In genomic region chr8:124395392-124395791, GRCm38 (mm10) we compare ENCODE assay signal across 21 mouse cellular contexts. TPM values are rescaled to one million over a fixed set of nuclear protein-coding genes. Genes with fewer than 3 reads are reported as not detected.
DNase-seq lines count a peak whose midpoint lies in the region; ATAC-seq and TF ChIP-seq lines count a peak whose summit lies in the region.
"Had no signal": no experiment of that assay in that cellular context is flagged by ENCODE, and none has a peak within 500 bp of the region (broad histone marks: within the 10 kb centered on the region; RNA-seq: fewer than 3 reads in every experiment).

No protein-coding gene starts in this region.

- 0 out of 2 replicates have a peak overlapping the region, but pooled peaks have one; percentile 16 for H3K4me2 ChIP-seq in intestine, embryonic 14.5 days (ENCODE audit: low read length)
- no peak overlapping the region; the same call in 1 of the 2 replicates for H3K4me2 ChIP-seq in intestine, postnatal 0 days (replicated peaks; ENCODE audit: low read depth)
- peak overlapping the region; percentile 21; the same call in 1 of the 2 replicates for H3K4me2 ChIP-seq in lung, embryonic 15.5 days
- H3K4me2 ChIP-seq in stomach, embryonic 14.5 days (replicated peaks; ENCODE audit: low read depth, low read length) = 0 out of 2 replicates have a peak overlapping the region, but pooled peaks have one; percentile 17
- H3K4me2 ChIP-seq: embryonic facial prominence, embryonic 12.5 days; forebrain, embryonic 15.5 days; heart, embryonic 13.5 days had no signal

- H3K27ac ChIP-seq in intestine, embryonic 14.5 days (ENCODE audit: low read depth) = peak overlapping the region; percentile 70
- H3K27ac ChIP-seq in intestine, postnatal 0 days (ENCODE audit: low read depth, low read length) = no peak overlapping the region
- H3K27ac ChIP-seq in lung, embryonic 15.5 days = peak overlapping the region; percentile 77
- peak overlapping the region; percentile 69 for H3K27ac ChIP-seq in stomach, embryonic 14.5 days (ENCODE audit: low read length)
- H3K27ac ChIP-seq: embryonic facial prominence, embryonic 12.5 days; forebrain, embryonic 15.5 days; heart, embryonic 13.5 days had no signal

- DNase-seq in intestine, embryonic 14.5 days (ENCODE audit: low spot score) = no peak
- DNase-seq in lung, postnatal 25 days (ENCODE audit: low spot score) = no peak
- DNase-seq in brain, adult 2 months (ENCODE audit: low read depth, low spot score) = peak; percentile 50
- DNase-seq in right cerebral cortex, postnatal 25 days = no peak
- no peak for DNase-seq in spleen, postnatal 4 days (ENCODE audit: low spot score in 2 of 2)
- DNase-seq: adrenal gland, adult 8-10 months; adrenal gland, postnatal 36 days; B cell, adult 2 months; cerebellum, adult 11 months; cerebellum, adult 8-10 months; gastrocnemius, postnatal 36 days; heart, adult 11 months; heart, postnatal 36 days had no signal

- TF ChIP-seq CTCF in intestine, postnatal 0 days (IDR thresholded peaks at IDR 0.05; ENCODE audit: low read depth) = no peak

- H3K36me3 ChIP-seq in intestine, embryonic 14.5 days (ENCODE audit: control insufficient read depth, insufficient read depth, low read length) = no peaks in the 10 kb centered on the region
- H3K36me3 ChIP-seq in intestine, postnatal 0 days (ENCODE audit: control insufficient read depth, insufficient read depth) = no peaks in the 10 kb centered on the region
- no peaks in the 10 kb centered on the region for H3K36me3 ChIP-seq in lung, embryonic 15.5 days
- H3K36me3 ChIP-seq in stomach, embryonic 14.5 days (ENCODE audit: control insufficient read depth, insufficient read depth, low read length) = no peaks in the 10 kb centered on the region
- H3K36me3 ChIP-seq: embryonic facial prominence, embryonic 12.5 days; forebrain, embryonic 15.5 days; G1E; heart, embryonic 13.5 days had no signal

- H3K27me3 ChIP-seq in intestine, embryonic 14.5 days (replicated peaks; ENCODE audit: control insufficient read depth, insufficient read depth, low read length) = no peaks in the 10 kb centered on the region
- H3K27me3 ChIP-seq in intestine, postnatal 0 days (replicated peaks; ENCODE audit: control insufficient read depth, insufficient read depth, low read length) = no peaks in the 10 kb centered on the region
- no peaks in the 10 kb centered on the region for H3K27me3 ChIP-seq in lung, embryonic 15.5 days
- H3K27me3 ChIP-seq in stomach, embryonic 14.5 days (ENCODE audit: control insufficient read depth, insufficient read depth, low read length) = no peaks in the 10 kb centered on the region
- H3K27me3 ChIP-seq: embryonic facial prominence, embryonic 12.5 days; forebrain, embryonic 15.5 days; heart, embryonic 13.5 days had no signal

- H3K4me3 ChIP-seq in intestine, embryonic 14.5 days (ENCODE audit: low read depth, low read length) = no peak overlapping the region
- H3K4me3 ChIP-seq in intestine, postnatal 0 days (ENCODE audit: low read depth, low read length) = no peak overlapping the region
- no peak overlapping the region for H3K4me3 ChIP-seq in lung, embryonic 15.5 days
- no peak overlapping the region for H3K4me3 ChIP-seq in stomach, embryonic 14.5 days (ENCODE audit: low read depth, low read length)
- H3K4me3 ChIP-seq: embryonic facial prominence, embryonic 12.5 days; forebrain, embryonic 15.5 days; heart, embryonic 13.5 days had no signal

- no peak for ATAC-seq in intestine, embryonic 14.5 days (replicated peaks; ENCODE audit: low FRiP score, low TSS enrichment, low read depth)
- no peak for ATAC-seq in intestine, postnatal 0 days
- no peak for ATAC-seq in lung, embryonic 15.5 days (ENCODE audit: borderline replicate concordance, extremely low read depth, low FRiP score, low TSS enrichment)
- ATAC-seq in stomach, embryonic 14.5 days (ENCODE audit: insufficient number of reproducible peaks, insufficient read depth, low FRiP score, low read depth) = no peak
- ATAC-seq: CD4-positive, CD25-positive, alpha-beta regulatory T cell, adult 4 months; forebrain, embryonic 15.5 days had no signal

- WGBS in intestine, embryonic 14.5 days = 33% methylated on average over 7 of the region's 7 CpGs
- WGBS in intestine, postnatal 0 days = 51% methylated on average over 7 of the region's 7 CpGs
- 39% methylated on average over 7 of the region's 7 CpGs for WGBS in lung, embryonic 15.5 days
- 42% methylated on average over 7 of the region's 7 CpGs for WGBS in stomach, embryonic 14.5 days

- H3K9ac ChIP-seq in intestine, embryonic 14.5 days (ENCODE audit: low read length) = no peak overlapping the region
- no peak overlapping the region for H3K9ac ChIP-seq in intestine, postnatal 0 days (ENCODE audit: low read depth, low read length)
- H3K9ac ChIP-seq in lung, embryonic 15.5 days = no peak overlapping the region
- H3K9ac ChIP-seq in stomach, embryonic 14.5 days (replicated peaks; ENCODE audit: low read depth, low read length) = no peak overlapping the region
- H3K9ac ChIP-seq: embryonic facial prominence, embryonic 12.5 days; forebrain, embryonic 15.5 days; heart, embryonic 13.5 days had no signal

- no peaks in the 10 kb centered on the region for H3K9me3 ChIP-seq in intestine, embryonic 14.5 days (ENCODE audit: control insufficient read depth, low read length)
- H3K9me3 ChIP-seq in intestine, postnatal 0 days (ENCODE audit: control insufficient read depth) = no peaks in the 10 kb centered on the region
- H3K9me3 ChIP-seq in lung, embryonic 15.5 days = no peaks in the 10 kb centered on the region
- no peaks in the 10 kb centered on the region for H3K9me3 ChIP-seq in stomach, embryonic 14.5 days (ENCODE audit: control insufficient read depth, low read depth, low read length)
- H3K9me3 ChIP-seq: embryonic facial prominence, embryonic 12.5 days; forebrain, embryonic 15.5 days; heart, embryonic 13.5 days had no signal

- peaks cover 34% of the 10 kb centered on the region for H3K4me1 ChIP-seq in intestine, embryonic 14.5 days (replicated peaks; ENCODE audit: control insufficient read depth, insufficient read depth, low read length)
- no peaks in the 10 kb centered on the region for H3K4me1 ChIP-seq in intestine, postnatal 0 days (replicated peaks; ENCODE audit: control insufficient read depth, insufficient read depth, low read length)
- H3K4me1 ChIP-seq in lung, embryonic 15.5 days = peaks cover 31% of the 10 kb centered on the region
- H3K4me1 ChIP-seq in stomach, embryonic 14.5 days (ENCODE audit: control insufficient read depth, insufficient read depth, low read length) = peaks cover 17% of the 10 kb centered on the region; the same call in 1 of the 2 replicates

RNA-seq across cellular contexts. Expression of gene Pgbd5, which starts 44.1 kb away (rescaled TPM):
- polyA plus RNA-seq in intestine, embryonic 14.5 days (2014; fragmentation: Nextera tagmentation; extraction: Ambion mirVana) = 3.5 and 3.9 TPM in 2 replicates
- 1.9 and 2.2 TPM in 2 replicates for polyA plus RNA-seq in intestine, postnatal 0 days (2015; fragmentation: Nextera tagmentation; extraction: Ambion mirVana)
- polyA plus RNA-seq in lung, embryonic 15.5 days (2015; fragmentation: Nextera tagmentation; extraction: Ambion mirVana) = 2.4 TPM in 2 replicates
- polyA plus RNA-seq in stomach, embryonic 14.5 days (2014; fragmentation: Nextera tagmentation; extraction: Ambion mirVana) = 3.2 and 3.9 TPM in 2 replicates
- polyA plus RNA-seq: CD4-positive, CD25-positive, alpha-beta regulatory T cell, adult 4 months; G1E had no signal
